Mouse (Mus musculus): ENCODE measurements around the gene Tsacc.
"Not testable (repeated sequence)": the region's sequence is repeated elsewhere in the genome, so short reads cannot be mapped to it uniquely, and the experiment has no call there.

Tsacc gene

DNA sequence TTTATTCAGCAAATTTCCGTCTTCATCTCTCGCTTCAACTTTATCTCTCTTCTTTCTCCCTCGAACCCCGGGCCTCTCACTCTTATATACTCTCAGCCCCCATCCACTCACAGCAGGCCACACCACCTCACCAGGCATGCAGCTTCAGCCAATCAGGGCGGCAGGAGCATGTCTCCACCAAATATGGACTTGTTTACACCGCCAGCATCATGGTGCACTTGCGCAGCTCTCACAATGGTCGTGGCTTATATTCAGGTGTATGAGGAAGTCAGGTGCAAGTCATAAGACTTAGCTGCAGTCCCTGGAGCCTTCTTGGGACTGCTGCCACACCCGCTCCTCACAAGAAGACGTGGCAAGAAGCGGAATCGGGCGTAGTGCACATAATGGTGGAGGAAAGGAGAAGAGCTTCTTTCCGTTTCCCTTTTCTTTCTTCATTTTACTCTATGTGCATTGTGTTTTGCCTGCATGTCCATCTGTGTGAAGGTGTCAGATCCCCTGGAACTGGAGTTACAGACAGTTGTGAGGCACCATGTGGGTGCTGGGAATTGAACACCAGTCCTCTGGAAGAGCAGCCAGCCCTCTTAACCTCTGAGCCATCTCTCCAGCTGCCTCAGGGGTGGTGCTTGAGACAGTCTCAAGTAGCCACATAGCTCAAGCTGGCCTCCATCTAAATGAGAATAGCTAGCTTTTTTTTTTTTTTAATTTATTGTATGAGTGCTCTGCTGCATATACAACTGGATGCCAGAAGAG, 11.8 kb downstream of the Tsacc start:
- DNase-seq (ENCODE audit: low spot score in 2 of 2), result not testable (repeated sequence)

- DNase-seq (ENCODE audit: low spot score in 2 of 2), result not testable (repeated sequence)
Measured at GRCm38 (mm10) chr3:88281141-88281916, 15.5 kb downstream of the Tsacc start.

DNA sequence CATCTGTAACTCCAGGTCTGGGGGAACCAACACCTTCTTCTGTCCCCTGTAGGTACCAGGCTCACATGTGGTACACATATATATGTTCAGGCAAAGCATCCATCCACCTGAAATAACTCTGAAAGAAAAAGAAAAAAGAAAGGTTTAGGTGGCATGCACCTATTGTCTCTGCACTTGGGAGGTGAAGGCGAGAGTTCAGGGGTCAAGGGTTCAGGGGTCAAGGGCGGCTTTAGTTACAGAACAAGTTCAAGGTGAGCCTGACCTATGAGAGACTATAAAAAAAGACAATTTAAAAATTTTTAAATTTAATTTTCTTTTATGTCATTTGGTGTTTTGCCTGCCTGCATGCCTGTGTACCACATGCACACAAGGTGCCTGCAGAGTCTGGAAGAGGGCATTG, 16.8 kb downstream of the Tsacc start:
- DNase-seq (ENCODE audit: low spot score in 2 of 2), result no peak

DNA sequence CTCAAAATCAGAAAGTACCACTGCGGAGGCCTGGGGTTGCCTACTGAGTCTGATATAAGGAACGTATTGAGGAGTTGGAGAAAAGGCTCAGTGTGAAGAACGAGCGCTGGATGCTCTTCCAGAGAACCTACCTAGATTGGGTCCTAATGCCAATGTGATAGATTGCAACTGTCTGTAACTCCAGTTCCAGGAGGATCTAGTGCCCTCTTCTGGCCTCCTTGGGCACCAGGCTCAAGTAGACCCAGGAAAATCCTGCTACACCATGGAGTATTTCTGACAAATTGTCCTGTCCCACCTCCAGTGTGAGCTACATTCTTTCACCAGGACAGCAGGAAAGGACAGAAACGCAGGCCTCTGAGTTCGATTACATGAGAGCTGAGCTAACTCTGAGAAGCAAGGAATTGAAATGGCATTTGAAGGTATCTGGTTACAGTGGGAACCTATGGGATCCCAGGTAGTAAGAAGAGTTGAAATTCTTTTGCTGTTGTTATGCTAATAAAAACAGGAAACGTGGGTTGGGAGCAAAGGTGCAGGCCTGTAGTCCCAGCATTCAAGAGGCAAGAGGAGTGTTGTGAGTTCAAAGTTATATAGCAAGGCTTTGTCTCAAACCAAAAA, 20.2 kb downstream of the Tsacc start:
- DNase-seq (ENCODE audit: low spot score in 2 of 2), result no peak

- no peak for DNase-seq (ENCODE audit: low spot score in 2 of 2)
Measured at GRCm38 (mm10) chr3:88276121-88276520, 20.7 kb downstream of the Tsacc start.

GRCm38 (mm10) chr3:88274002-88274401, 22.8 kb downstream of the Tsacc start:
- no peak for DNase-seq (ENCODE audit: low spot score in 2 of 2)

GRCm38 (mm10) chr3:88271859-88272258, 24.9 kb downstream of the Tsacc start:
- DNase-seq (ENCODE audit: low spot score in 2 of 2), result no peak

DNA sequence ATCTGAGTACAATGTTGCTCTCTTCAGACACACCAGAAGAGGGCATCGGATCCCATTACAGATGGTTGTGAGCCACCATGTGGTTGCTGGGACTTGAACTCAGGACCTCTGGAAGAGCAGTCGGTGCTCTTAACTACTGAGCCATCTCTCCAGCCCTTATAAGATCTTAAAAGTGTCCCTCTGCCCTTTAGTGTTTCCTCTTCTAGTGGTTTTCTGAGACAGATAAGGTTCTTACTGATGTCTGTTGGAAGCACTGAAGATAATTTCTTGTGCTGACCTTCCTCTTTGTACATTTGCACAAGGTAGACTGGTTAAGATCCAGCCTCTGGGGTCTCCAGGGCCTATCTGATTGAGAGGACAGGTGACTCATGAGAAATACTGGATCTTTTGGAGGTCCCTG, 25.5 kb downstream of the Tsacc start:
- not testable (repeated sequence) for DNase-seq (ENCODE audit: low spot score in 2 of 2)

GRCm38 (mm10) chr3:88268991-88269390, 27.8 kb downstream of the Tsacc start:
- DNase-seq (ENCODE audit: low spot score in 2 of 2), result no peak

DNA sequence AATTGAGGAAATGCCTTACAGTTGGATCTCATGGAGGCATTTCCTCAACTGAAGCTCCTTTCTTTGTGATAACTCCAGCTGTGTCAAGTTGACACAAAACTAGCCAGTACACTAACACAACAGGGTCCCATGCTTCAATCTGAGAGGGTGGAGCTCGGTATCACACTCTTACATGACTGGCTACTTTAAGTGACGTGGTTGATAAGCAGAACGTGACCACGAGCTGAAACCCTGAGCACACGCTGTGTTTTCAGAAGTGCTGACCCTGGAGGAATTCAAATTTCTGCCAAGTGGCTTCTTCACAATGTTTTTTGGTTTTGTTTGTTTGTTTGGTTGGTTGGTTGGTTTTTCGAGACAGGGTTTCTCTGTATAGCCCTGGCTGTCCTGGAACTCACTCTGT, 28.8 kb downstream of the Tsacc start:
- not testable (repeated sequence) for DNase-seq (ENCODE audit: low spot score in 2 of 2)

- no peak for DNase-seq (ENCODE audit: low spot score in 2 of 2)
Measured at GRCm38 (mm10) chr3:88262346-88262745, 34.5 kb downstream of the Tsacc start.

DNA sequence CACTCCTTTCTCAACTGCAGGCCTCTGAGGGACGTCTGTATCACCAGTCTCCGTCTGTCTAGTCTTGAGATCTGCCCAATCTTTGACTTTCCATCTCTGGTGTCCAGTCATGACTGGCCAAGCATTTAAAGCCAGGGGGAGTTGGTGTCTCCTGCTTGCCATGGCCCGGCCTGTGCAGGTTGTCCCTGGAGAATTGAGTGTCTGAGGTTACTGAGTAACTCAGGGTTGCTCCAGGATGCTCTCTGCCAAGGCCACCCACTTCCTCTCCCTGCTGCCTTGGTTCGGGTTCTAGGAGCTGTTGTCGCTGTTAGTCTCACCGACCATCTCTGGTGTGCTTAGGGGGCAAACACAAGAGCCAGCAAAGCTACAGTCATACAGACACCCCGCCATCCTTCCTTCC, 40.4 kb downstream of the Tsacc start:
- DNase-seq (ENCODE audit: low spot score in 2 of 2), result no peak

GRCm38 (mm10) chr3:88255950-88256349, 40.8 kb downstream of the Tsacc start:
- no peak for DNase-seq (ENCODE audit: low spot score in 2 of 2)

DNA sequence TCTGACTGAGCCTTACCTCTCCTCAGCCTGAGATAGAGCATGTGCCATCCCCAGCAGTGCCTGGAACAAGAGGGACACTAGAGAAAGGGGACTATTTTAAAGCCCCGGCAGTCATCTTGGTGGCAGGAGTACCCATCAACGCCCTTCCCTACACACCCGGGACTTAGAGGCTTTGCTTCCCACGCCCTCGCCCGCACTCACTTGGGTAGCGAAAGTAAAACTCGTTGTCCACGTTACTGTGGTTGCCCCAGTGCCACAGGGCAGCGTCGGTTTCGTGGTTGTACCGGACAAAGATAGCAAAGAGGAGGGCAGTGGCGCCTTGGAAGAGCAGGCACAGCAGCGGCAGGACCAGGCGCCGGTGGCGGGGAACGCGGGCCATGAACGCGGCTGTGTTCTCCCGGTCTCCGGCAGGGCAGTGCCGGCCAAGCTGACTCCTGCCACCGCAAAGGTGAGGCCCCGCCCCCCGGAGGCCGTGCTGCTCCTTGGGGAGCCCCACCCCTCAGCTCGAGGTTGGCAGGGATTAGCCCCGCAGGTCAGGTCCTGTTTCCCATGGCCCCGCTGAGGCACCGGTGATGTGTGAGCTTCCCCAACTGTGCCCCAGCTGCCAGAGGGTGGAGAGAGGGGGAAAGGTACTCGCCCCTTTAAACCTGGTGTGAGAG, 42.4 kb downstream of the Tsacc start, which contains the start of gene Rhbg:
Rhbg (minus strand) TSS at position 442 of the 659 bp plus-strand sequence.
- DNase-seq (ENCODE audit: low spot score in 2 of 2), result no peak

GRCm38 (mm10) chr3:88252739-88253138, 44.1 kb downstream of the Tsacc start:
- no peak for DNase-seq (ENCODE audit: low spot score in 2 of 2)

GRCm38 (mm10) chr3:88248406-88248805, 48.4 kb downstream of the Tsacc start:
- no peak for DNase-seq (ENCODE audit: low spot score in 2 of 2)

DNA sequence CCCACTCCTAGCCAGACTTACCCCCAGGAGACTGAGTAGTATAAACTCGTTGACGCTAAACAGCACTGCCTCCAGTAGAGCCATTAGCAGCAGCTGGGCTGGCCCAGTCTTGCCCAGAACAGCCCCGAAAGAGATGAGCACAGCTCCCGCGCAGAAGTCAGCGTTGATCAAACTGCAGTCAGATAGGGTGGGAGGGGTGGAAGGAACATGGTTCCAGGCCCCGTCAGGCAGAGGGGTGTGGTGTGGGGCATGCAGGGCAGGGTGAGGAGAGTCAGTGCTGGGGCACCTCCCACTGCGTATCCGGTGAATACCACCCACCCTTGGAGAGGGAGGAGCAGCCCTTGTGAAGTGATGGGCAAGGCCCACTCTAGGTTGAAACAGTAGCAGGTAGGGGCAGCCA, 49.1 kb downstream of the Tsacc start:
- no peak for DNase-seq (ENCODE audit: low spot score in 2 of 2)

GRCm38 (mm10) chr3:88245811-88246210, 51.0 kb downstream of the Tsacc start:
- peak in 1 of 2 experiments; percentile 56 for DNase-seq (ENCODE audit: low spot score in 2 of 2)

DNA sequence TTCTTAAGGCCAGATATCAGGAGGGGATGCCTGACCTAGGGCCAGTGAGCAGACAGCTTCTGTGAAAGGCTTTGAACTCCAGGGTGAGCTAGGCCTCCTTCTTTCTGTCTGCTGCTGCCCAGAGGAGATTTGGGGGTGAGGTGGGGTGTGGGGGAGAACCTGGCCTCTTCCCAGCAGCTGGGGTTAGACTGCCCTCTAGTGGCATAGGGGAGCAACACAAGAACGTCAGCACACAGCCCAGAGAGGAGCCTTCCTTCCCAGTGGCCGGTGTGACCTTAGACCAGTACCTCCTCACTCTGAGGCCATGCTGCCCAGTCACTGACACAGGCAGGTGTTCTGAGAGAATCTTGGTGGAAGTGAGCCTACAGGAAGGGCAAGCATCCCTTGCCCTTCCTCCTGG, 52.7 kb downstream of the Tsacc start:
- peak in 1 of 2 experiments; percentile 34 for DNase-seq (ENCODE audit: low spot score in 2 of 2)

DNA sequence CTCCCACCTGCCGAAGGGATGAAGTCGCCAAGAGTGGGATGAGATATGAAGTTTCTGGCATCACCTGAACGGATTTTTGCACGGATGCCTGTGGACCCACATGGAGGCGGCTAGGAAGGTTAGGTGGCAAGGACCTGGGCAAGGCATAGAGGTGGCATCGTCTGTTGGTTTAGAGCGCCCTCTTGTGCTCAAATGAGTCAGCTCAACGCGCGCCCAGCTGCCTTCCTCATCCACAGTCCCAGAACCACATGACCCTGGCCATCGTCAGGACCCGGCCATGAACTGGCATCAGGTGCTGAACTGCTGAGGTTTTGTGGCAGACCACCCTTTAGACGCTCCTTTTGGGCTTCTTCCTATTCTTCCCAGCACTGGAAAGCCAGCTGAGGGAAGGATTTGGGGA, 54.3 kb downstream of the Tsacc start:
- DNase-seq (ENCODE audit: low spot score in 2 of 2), result peak; percentile 58 to 79

GRCm38 (mm10) chr3:88241045-88241786, 55.6 kb downstream of the Tsacc start:
- DNase-seq (ENCODE audit: low spot score in 2 of 2), result peak in 1 of 2 experiments; percentile 29
